Mouse (Mus musculus) right cerebral cortex, adult 2 months (tissue): ENCODE data around the gene Dlst.

Source experiments
- DNase-seq, 2 experiments: peaks; one replicate each; pipeline ENCODE4 v3.0.0; 2021 to 2022; ENCODE audit warnings: low spot score in 2 of 2

The Dlst gene

DNA sequence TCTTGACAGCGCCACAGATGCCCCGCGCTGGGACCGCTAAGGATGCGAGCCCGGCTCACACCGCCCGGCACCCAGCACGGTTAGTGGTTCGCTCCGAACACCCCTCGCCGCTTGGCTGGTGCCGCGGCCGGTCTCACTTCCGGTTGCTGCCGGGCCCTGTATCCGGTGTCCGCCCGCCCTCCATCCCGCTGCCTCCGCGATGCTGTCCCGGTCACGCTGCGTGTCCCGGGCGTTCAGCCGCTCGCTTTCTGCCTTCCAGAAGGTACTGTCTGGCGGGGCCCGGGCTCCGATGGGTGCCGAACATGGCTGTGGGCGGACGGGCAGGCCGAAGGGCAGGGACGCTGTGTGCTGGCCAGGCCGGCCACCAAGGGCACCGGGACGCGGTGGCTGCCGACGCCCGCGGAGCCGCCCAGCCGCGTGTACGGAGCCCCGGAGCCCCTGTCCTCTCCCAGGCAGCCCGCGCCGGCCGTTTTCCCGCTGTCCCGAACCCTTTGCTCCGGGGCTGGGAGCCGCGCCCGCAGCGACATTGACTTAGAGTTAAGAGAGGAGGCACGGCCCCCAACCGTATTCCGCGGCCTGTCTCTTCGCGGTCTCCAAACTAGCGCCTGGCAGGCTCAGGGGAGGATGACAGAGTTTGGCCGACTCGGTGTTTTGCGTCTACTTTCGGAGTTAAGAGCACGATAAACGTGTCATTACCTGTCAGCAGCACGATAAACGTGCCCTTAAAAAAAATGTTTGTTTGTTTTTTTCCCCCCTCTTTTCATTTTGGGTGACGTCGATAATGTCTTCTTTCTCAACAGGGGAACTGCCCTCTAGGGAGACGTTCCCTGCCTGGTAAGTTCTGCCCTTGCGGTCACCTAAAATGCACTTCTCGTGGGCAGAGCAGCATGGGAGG lies at the start of gene Dlst, which contains the start of gene Prox2:
Dlst (plus strand) TSS at position 136 of the 895 bp plus-strand sequence.
Prox2 (minus strand) TSS at position 62 of the 895 bp plus-strand sequence.
- peak; percentile 91 for DNase-seq

DNA sequence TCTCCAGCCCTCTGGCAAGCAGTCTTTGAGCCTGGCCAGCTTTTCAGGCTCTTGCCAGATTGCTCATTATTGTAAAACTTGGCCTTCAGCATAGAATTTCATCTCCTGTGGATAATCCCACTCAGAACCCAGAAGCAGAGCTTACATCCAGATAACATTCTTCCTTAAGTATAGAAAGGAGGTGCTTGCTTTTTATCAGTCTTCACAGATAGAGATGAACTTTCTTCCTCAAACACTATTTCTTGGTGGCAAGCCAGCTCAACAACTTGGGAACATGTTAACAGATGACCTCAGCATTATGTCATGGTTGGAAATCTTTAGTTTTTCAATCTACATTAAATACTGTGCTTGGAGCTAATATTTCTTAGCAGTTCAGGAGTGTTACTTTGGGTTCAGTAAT lies 39.6 kb upstream of the Dlst start:
- no peak for DNase-seq

DNA sequence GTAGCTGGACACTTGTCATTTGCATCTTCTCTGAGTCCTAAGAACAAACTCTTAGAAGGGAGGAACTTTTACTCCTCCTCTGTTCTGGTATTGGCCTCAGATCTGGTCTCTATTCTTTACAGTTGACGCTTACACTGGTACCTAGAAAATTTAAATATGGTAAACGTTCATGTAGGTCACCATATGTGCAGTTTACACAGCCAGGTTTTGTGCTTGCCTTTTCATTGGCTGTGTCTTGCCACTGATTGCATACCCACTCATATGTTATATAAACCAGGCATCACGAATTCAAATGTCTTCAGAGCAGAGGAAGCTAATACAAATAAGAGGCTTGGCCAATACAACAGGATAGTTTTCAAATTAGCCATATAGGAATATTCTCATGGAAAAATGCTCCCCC lies 33.5 kb upstream of the Dlst start:
- DNase-seq: no peak

DNA sequence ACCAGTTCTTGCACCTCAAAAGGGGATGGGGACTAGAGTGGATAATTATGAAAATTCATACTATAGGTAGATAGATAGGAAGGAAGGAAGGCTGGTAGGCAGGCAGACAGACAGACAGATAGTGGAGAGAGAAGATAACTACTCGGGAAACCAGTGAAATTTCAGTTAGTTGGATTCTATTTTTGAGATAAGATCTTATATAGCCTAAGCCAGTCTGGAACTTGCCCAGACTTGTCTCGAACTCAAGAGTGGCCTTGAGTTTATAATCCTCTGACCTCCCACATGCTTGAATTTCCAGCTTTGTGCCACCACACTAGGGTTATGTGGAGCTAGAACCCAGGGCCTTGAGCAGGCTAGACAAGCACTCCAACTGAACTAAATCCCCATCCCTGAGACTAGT lies 26.4 kb upstream of the Dlst start:
- DNase-seq: no peak

DNA sequence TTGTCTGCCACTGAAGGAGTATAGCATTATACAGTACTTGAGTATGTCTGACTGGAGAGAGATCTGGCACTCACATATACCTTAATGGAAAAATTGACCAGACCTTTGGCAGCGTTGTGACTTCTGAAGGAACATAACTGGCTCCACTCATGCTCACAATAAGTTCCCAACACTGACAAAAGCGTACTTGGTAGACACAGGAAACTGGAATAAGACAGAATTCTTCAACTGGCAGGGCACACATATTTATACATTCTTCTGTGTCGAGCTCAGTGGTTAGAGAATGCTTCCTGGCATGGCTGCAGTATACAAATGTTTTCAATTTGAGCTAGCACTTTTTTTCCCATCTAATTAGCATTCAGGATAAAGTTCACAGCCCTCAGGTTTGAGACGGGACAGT lies 25.7 kb upstream of the Dlst start:
- DNase-seq: no peak

DNA sequence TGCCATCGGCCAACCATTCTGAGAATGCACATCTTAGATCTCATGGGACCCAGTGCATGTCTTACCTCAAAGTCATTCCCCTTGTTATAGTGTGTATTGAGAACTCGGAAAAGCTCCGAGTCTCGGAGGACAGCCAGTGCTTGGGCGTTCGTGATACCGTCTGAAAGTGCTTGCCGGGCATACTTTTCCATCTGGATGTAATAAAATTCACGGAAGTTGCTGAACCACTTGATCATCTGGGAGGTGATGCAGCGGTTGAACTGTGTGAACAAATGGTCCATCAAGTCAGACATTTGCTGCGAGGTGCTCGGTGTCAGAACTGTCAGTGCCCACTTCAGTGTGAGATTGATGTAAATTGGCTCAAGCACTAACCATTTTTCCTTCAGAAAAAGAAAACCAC lies 22.8 kb upstream of the Dlst start:
- no peak for DNase-seq

DNA sequence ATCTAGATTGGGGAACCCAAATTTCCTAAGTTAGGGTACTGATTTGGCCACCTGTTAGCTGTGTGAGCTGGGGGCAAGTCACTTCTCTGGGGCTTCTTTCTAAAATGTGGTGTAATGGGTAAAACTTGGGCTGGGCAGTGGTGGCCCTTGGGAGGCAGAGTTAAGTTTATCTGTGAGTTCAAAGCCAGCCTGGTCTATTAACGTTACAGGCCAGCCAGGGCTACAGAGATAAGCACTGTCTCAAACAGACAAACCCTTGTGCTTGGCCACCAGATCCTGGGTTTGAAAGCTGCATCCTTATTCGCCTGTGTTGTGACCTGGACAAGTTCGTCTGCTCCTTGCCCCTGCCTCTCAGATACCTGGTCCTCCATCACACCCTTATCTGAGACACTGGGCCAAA lies 19.4 kb upstream of the Dlst start:
- DNase-seq: no peak

DNA sequence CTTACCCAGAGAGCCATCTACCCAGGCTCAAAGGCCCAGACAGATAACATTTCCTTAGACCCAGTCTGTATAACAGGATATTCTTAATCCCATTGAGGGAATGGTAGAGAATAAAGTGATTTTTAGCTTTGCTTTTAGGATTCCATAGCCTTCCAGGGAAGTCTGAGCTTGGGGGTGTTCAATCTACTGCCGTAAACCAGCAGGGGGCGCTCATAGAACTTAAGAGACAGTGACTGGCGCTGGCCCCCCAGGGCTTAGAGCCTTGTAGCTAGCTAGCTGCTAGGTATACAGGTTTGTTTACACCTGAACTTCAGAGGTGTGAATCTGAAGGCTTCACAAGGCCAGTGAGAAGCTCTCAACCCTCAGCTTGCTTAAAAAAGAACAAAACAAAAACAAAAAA lies 18.4 kb upstream of the Dlst start:
- peak; percentile 61 to 70 for DNase-seq

DNA sequence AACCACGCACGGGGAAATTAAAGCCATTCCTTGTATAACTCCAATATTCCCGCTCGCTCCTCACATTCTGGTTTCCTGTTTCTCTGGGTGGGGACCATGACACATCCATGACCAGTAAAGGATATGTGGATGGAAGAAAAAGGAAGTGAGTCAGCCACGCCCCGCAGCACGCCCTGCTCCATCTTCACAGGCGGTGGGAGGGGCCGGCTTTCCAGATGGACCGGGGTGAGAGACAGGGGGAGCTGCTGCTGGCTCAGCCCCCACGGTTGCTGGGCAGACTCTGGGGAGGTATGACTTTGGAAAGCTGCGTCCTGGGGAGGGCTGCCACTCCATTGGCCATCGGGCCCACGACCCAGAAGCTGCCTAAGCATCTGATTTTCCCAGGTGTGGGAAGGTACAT lies 16.6 kb upstream of the Dlst start:
- peak; percentile 68 to 73 for DNase-seq

DNA sequence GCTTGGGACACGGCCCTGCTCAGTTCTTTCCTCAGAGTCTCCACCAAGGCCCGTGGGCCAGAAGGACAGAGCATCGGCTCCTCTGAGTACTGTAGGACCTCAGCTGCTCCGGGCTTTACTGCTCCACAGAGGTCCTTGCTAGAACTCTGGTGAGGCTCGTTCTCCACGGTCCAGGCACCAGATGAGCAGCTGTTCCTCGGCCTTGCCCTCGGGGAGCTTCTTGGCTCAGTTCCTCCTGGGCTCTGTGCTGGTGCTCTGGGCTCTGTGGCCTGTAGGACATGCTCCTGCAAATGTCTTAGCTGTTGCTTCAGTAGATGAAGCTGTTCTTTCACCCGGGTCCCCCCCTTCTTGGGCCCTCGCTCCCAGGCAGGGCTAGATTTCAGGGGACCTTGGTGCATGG lies 15.9 kb upstream of the Dlst start:
- no peak for DNase-seq

DNA sequence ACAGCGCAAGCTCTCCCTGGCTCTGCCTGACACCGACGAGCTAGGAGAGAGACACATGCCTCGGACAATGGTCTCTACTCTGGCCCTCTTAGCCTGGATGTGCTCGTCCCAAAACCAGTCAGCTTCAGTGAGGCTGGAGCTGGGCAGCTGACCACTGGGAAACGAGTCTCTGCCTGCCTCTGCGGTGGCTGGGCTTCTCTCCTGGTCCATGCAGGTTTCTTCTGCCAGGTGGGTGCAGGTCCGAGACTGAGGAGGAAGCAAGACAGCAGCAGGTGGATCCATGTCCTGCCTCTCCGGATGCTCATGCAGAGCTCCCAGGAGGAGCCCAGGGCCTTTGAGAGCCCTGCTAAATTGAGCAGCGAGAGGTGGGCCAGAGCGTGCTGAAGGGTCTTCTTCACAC lies 15.5 kb upstream of the Dlst start:
- DNase-seq: no peak

DNA sequence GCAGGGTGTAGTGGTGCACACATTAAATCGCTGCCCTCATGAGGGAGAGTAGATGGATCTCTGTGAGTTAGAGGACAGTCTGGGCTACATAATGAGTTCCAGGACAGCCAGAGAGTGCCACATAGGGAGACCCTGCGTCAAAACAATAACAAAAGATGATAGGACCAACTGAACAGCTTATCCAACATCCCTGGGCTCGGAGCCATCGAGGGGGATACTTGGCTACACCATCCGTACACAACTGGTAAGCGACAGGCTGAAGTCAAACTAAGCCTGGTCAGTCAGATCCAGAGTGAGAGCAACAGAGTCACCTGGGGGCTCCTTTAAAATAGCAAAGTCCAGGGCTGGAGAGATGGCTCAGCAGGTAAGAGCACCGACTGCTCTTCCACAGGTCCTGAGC lies 14.8 kb upstream of the Dlst start:
- no peak for DNase-seq

DNA sequence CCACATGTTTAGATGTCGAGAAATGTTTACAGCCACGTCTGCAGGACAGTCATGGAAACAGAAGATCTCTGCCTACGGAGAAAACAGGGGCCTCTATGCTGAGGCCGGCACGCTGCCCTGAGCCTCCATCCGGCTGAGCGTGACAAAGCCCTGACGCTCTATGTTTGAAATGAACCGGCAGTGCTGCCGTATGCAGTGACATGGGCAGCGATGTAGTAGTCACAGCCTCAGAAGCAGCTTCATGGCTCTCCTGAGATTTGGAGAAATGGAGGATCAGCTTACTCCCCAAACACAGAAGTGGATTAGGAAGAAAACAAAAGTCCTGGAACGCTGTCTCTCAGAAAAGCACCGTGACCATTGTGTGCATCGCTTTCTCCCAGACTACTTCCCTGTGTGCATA lies 9.6 kb upstream of the Dlst start:
- DNase-seq: no peak

DNA sequence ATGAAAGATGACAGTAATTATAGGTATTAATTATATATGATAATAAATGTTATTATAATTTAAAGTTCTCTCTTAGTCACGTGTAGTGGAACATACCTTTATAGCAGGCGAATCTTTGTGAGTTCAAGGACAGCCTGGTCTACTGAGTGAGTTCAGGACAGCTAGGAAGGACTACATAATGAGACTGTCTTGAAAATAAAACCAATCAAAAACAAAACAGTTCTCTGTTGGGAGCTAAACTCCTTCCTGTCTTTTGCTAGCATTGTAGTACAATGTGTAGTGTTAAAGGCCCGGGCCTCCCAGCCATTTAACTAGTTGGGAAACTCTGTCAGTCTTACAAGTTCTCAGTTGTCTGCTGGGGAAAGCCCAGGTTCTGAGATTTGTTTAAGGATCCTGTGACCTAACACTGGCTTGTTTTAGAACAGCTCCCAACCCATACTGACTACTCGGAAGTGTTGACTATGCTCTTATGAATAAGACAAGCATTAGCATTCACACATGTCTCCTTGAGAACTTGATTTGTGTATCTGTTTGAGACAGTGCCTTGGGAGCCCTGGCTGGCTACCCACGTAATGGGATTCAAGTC lies 9.0 kb upstream of the Dlst start:
- DNase-seq: no peak

DNA sequence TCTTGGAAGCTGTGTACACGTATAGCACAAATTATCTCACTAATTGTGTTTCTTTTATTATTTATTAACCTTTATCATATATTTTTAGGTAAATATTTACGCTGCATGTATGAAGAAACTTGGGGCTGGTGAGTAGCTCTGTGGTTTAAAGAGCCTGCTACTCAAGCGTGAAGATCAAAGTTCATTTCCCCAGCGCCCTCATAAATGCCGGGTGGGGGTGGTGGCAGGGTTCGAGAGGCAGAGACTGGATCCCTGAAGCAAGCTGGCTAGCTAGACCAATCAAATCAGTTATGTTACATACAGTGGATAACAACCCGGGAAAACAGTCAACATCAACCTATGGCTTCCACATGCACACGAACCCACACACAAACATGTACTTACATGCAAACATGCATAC lies 7.5 kb upstream of the Dlst start:
- no peak for DNase-seq

DNA sequence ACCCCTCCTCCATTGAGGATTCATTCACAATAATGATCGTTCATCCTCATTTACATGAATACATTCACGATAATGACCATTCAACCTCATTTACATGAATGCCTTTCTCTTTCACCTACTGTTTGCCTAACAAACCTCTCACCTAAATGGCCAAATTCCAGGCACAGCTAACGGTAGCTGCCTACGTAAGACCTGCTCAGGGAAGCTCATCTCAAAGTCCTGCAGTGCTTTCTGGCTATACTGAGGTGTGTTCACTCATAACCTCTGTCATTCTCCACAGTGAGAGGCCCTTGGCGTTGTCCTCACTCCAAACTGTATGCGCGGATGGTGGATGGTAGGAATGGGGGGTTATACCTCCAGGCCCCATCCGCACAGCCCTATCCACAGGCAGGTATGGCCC lies 5.8 kb upstream of the Dlst start:
- DNase-seq: no peak

DNA sequence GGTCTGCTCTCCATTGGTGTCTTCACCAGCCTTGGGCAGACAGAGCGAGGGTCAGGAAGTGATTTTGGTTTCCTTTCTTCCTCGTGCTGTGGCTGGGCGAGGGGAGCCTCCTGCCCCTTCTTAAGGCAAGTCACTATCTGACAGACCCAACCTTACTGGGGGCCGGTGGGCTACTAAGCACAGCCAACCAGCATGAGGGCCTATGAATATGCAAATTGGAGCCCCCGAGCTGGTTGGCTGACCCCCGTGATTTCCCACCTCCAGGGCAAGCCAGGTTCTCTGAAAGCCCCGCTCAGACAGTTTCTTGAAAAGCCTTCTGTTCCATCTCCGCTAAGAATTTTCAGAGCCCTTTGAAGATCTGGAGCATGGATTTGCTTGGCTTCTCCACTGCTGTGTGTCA lies 4.3 kb upstream of the Dlst start:
- DNase-seq: no peak

DNA sequence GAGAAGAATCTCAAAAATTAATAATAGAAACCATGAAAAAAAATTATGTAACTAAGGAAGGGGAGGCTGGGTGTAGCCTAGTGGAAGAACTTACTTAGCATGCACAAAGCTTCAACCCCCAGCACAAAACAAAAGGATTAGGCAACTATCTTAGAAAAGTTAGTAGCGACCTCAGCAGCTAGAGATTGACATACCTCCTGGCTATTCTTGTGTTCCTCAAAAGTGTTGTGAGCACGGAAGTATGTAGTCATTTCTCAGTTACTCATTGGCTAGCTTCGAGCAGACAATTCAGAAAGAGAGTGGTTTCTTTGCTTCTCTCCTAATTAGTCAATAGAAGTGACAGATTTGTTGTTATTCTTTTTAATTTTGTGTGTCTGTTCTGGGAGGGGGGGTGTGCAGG lies 2.0 kb upstream of the Dlst start:
- DNase-seq: no peak

DNA sequence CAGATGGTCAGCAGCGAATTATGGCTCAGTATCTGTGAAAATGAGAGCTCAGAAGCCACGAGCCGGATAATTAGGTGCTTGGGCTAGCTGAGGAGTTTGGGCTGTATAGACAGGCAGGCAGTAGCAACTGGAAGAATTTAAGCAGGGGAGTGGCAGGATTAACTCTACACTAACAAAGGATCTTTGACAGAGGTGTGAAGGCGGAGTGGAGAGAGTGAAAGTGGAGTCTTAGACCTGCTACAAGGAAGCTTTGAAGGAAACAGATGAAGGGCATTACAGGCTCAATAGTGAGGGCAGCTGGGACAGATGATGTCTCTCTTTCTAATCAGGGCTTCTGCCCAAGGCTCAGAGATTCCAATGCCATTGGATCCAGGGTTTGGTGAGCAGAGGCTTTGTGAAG lies 1.2 kb upstream of the Dlst start:
- no peak for DNase-seq

DNA sequence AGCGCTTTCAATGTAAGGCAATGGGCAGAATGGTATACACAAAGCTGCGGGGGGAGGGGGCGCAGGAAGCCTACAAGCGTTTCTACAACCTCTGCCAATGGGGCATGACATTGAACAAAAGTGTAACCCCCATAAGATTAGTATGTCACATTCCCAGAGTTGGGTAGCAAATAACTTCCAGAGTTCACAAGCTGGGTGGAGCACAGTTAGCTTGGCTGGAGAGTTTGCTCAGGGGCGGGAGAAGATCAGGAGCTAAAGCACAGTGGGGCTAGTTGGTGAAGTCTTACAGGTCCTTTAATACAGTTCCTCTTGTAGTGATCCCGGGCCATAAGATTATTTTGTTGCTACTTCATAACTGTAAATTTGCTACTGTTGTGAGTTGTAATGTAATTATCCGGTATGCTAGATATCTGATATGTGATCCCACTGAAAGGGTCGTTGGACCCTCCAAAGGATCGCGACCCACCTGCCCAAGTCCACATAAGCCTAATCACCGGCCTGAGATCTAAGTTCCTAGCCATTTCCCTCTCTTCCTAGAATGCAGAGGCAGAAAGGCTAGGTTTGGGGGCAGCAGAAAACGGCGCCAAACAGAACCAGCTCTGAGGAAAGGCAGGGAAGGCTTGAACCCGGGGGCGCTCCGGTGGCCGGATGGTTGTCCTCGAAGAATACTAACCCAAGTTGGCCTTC lies 479 bp upstream of the Dlst start:
- DNase-seq: no peak

DNA sequence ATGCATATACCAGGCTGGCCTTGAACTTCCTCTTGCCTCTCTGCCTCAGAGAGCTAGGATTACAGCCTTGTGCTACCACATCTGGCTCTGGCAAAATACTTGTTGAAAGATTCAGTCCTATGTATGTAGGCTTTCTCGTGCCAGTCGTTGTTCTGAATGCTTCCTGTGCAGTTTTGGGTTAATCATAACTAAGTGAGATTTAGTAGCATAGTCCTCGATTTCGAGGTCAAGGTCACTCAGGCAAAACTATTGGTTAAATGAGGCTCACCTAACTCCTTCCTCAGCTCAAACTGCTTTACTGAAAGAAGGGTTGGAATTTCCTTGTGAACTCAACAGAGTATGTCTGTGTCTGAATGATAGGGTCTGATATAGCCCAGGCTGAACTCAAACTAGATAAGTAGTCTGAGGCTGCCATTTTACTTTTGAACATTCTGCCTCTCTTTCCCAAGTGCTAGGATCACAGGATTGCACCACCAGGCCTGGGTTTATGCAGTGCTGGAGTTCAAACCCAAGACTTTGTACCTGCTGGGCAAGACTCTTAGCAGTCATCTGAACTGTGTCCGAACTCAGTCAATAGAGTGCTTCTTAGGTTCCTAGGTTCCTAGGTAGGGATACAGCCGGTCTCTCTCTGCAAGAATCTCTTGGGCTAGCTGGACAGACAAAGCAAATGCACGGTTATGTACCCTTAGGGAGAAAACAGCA lies 2.1 kb downstream of the Dlst start:
- DNase-seq: no peak

DNA sequence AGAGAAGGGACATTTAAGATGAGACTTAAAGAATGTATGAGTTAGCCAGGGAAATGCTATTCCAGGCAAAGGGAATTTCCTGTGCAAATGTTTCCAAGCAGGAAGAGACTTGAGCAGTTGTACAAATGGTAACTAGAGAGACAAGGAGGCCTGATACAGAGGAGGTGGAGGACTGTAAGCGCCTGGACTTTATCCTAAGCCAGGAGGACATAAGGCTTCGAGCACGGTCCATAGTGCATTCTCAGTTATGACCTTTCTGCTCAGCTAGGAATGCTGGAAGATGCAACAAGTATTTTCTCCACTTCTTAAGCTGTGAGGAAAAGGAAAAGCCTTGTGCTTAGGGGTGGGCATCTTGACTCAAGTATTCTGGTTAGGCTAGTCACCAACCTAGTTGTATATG lies 2.7 kb downstream of the Dlst start:
- DNase-seq: no peak
